ENCODE assay signal across 23 mouse cellular contexts in the genomic region with DNA sequence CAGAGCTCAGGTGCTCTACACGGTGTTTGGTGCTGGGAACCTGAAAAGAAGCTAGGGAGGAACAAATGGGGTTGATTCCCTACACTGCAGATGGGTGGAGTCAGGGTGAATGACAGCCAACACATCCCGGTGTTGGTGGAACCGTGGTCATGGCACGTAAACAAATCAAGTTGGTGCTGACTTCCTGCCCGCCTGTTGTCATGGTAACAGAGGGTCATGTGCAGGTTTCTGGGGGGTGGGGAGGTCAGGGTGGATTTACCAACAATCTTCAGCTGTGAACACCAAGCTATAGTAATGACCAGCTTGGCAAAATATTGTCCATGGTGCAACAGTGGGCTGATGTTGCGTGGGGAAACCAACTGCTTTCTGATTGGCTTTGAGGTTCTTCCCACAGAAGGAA. TPM values are rescaled to one million over a fixed set of nuclear protein-coding genes. Genes with fewer than 3 reads are reported as not detected.
DNase-seq lines count a peak whose midpoint lies in the region; ATAC-seq lines count a peak whose summit lies in the region.
"Had no signal": no experiment of that assay in that cellular context is flagged by ENCODE, and none has a peak within 500 bp of the region (broad histone marks: within the 10 kb centered on the region; RNA-seq: fewer than 3 reads in every experiment).

No protein-coding gene starts in this region.

- H3K4me3 ChIP-seq in liver, embryonic 13.5 days (replicated peaks), result no peak overlapping the region
- H3K4me3 ChIP-seq in liver, embryonic 12.5 days, result no peak overlapping the region
- H3K4me3 ChIP-seq: forebrain, embryonic 10.5 days; gastrocnemius, adult 2 months; heart, embryonic 12.5 days; limb, embryonic 12.5 days; neural tube, embryonic 12.5 days had no signal

- no peaks in the 10 kb centered on the region for H3K9me3 ChIP-seq in liver, embryonic 13.5 days (replicated peaks)
- no peaks in the 10 kb centered on the region for H3K9me3 ChIP-seq in liver, embryonic 12.5 days (replicated peaks)
- H3K9me3 ChIP-seq: forebrain, embryonic 10.5 days; heart, embryonic 12.5 days; kidney, embryonic 15.5 days; limb, embryonic 12.5 days; neural tube, embryonic 12.5 days had no signal

- no peak for DNase-seq in liver, embryonic 13.5 days
- DNase-seq in thymus, postnatal 4 days, result peak; percentile 45
- no peak for DNase-seq in thymus, postnatal 25 days
- DNase-seq in ZHBTc4 (ENCODE audit: low read depth, low spot score), result peak; percentile 63
- DNase-seq in splenic B cell, adult 2 months (ENCODE audit: low read depth, low spot score), result peak; percentile 64
- DNase-seq in ovary, postnatal 36 days (ENCODE audit: low spot score), result no peak
- DNase-seq in embryo, embryonic 10.5 days (ENCODE audit: low spot score), result no peak
- DNase-seq: adrenal gland, postnatal 10 days; cerebellum, postnatal 25 days; gastrocnemius, adult 2 months; heart, postnatal 14 days; kidney, postnatal 4 days; right cerebral cortex, adult 18-20 months had no signal

- no peak overlapping the region for H3K27ac ChIP-seq in liver, embryonic 13.5 days
- H3K27ac ChIP-seq in liver, embryonic 12.5 days, result no peak overlapping the region
- H3K27ac ChIP-seq: forebrain, embryonic 10.5 days; gastrocnemius, adult 2 months; hindbrain, embryonic 14.5 days; kidney, embryonic 15.5 days; limb, embryonic 12.5 days; liver, embryonic 14.5 days; neural tube, embryonic 12.5 days had no signal

- H3K9ac ChIP-seq in liver, embryonic 13.5 days, result no peak overlapping the region
- no peak overlapping the region for H3K9ac ChIP-seq in liver, embryonic 12.5 days
- H3K9ac ChIP-seq: heart, embryonic 12.5 days; hindbrain, embryonic 14.5 days; kidney, embryonic 15.5 days; limb, embryonic 12.5 days; neural tube, embryonic 12.5 days had no signal

- 40% methylated on average over 6 of the region's 6 CpGs for WGBS in liver, embryonic 13.5 days (ENCODE audit: insufficient replicate concordance)
- WGBS in liver, embryonic 12.5 days (ENCODE audit: insufficient replicate concordance), result 48% methylated on average over 6 of the region's 6 CpGs

- ATAC-seq in liver, embryonic 13.5 days (ENCODE audit: low read depth), result no peak
- no peak for ATAC-seq in liver, embryonic 12.5 days
- ATAC-seq: intestine, embryonic 16.5 days; midbrain, embryonic 16.5 days had no signal

- 0 out of 2 replicates have a peak overlapping the region, but pooled peaks have one; percentile 88 for H3K4me2 ChIP-seq in liver, embryonic 13.5 days
- no peak overlapping the region for H3K4me2 ChIP-seq in liver, embryonic 12.5 days
- H3K4me2 ChIP-seq: heart, embryonic 12.5 days; limb, embryonic 12.5 days had no signal

- peaks cover 71% of the 10 kb centered on the region for H3K4me1 ChIP-seq in liver, embryonic 13.5 days (replicated peaks)
- peaks cover 72% of the 10 kb centered on the region for H3K4me1 ChIP-seq in liver, embryonic 12.5 days

- H3K27me3 ChIP-seq in liver, embryonic 13.5 days, result no peaks in the 10 kb centered on the region
- no peaks in the 10 kb centered on the region for H3K27me3 ChIP-seq in liver, embryonic 12.5 days (replicated peaks)
- no peaks in the 10 kb centered on the region for H3K27me3 ChIP-seq in splenic B cell, adult 2 months (ENCODE audit: control insufficient read depth, insufficient read depth, low read length, poor library complexity, severe bottlenecking)
- H3K27me3 ChIP-seq: heart, embryonic 12.5 days; kidney, embryonic 15.5 days; neural tube, embryonic 12.5 days had no signal

- H3K36me3 ChIP-seq in liver, embryonic 13.5 days, result peaks cover 27% of the 10 kb centered on the region
- H3K36me3 ChIP-seq in liver, embryonic 12.5 days, result peaks cover 28% of the 10 kb centered on the region
- H3K36me3 ChIP-seq in splenic B cell, adult 2 months (ENCODE audit: control insufficient read depth, insufficient read depth, low read length, poor library complexity, severe bottlenecking), result peaks cover 4% of the 10 kb centered on the region; the same call in 1 of the 2 replicates

RNA-seq across cellular contexts. Expression of gene Rpl14, which starts 7.5 kb away (rescaled TPM):
- 604 and 678 TPM in 2 replicates for polyA plus RNA-seq in liver, embryonic 13.5 days (2015; fragmentation: Nextera tagmentation; extraction: Ambion mirVana)
- 722 and 731 TPM in 2 replicates for polyA plus RNA-seq in liver, embryonic 12.5 days (2016; fragmentation: Nextera tagmentation; extraction: Ambion mirVana)

RNA-seq across cellular contexts. Expression of gene Entpd3, which starts 39.1 kb away (rescaled TPM):
- 0.07 and 0.09 TPM in 2 replicates for polyA plus RNA-seq in liver, embryonic 13.5 days (2015; fragmentation: Nextera tagmentation; extraction: Ambion mirVana)
- 0.05 TPM in 1 of 2 replicates, not detected in the other for polyA plus RNA-seq in liver, embryonic 12.5 days (2016; fragmentation: Nextera tagmentation; extraction: Ambion mirVana)

Comparison
In these comparisons a context has a peak if more than half of its experiments do, and no peak if none do; other contexts are left out.
1. DNase-seq: peak in thymus, postnatal 4 days (single experiment), ZHBTc4 (single experiment) and splenic B cell, adult 2 months (single experiment); none in liver, embryonic 13.5 days (single experiment), thymus, postnatal 25 days (single experiment), ovary, postnatal 36 days (single experiment) and embryo, embryonic 10.5 days (single experiment).